Mouse (Mus musculus): ENCODE data around the gene Dio2. TPM values are rescaled to one million over a fixed set of nuclear protein-coding genes. Genes with fewer than 3 reads are reported as not detected.

Dio2 gene
- 5.5 and 7.2 TPM in 2 replicates for total RNA-seq (2017)

GRCm38 (mm10) chr12:90738388-90739223, at the start of gene Dio2:
Gene Dio2, minus strand, starts transcription at chr12:90738438.
- peak; percentile 71 for ATAC-seq (replicated peaks; ENCODE audit: low read depth, poor library complexity, severe bottlenecking)

- no peak for ATAC-seq (replicated peaks; ENCODE audit: low read depth, poor library complexity, severe bottlenecking)
Observed at GRCm38 (mm10) chr12:90781438-90781837, 43.2 kb upstream of the Dio2 start.

- no peak for ATAC-seq (replicated peaks; ENCODE audit: low read depth, poor library complexity, severe bottlenecking)
Observed at GRCm38 (mm10) chr12:90744752-90745151, 6.5 kb upstream of the Dio2 start.

- ATAC-seq (replicated peaks; ENCODE audit: low read depth, poor library complexity, severe bottlenecking) = no peak
Observed at GRCm38 (mm10) chr12:90743633-90744032, 5.4 kb upstream of the Dio2 start.

- peak; percentile 67 for ATAC-seq (replicated peaks; ENCODE audit: low read depth, poor library complexity, severe bottlenecking)
Observed at GRCm38 (mm10) chr12:90740468-90740867, 2.2 kb upstream of the Dio2 start.

- ATAC-seq (replicated peaks; ENCODE audit: low read depth, poor library complexity, severe bottlenecking) = peak; percentile 43
Observed at GRCm38 (mm10) chr12:90737932-90738331, 306 bp downstream of the Dio2 start.

- ATAC-seq (replicated peaks; ENCODE audit: low read depth, poor library complexity, severe bottlenecking) = peak; percentile 48
Observed at GRCm38 (mm10) chr12:90735447-90735846, 2.8 kb downstream of the Dio2 start.

GRCm38 (mm10) chr12:90734503-90734902, 3.7 kb downstream of the Dio2 start:
- no peak for ATAC-seq (replicated peaks; ENCODE audit: low read depth, poor library complexity, severe bottlenecking)

- no peak for ATAC-seq (replicated peaks; ENCODE audit: low read depth, poor library complexity, severe bottlenecking)
Observed at GRCm38 (mm10) chr12:90733721-90734120, 4.5 kb downstream of the Dio2 start.

- peak; percentile 93 for ATAC-seq (replicated peaks; ENCODE audit: low read depth, poor library complexity, severe bottlenecking)
Observed at GRCm38 (mm10) chr12:90729648-90730047, 8.6 kb downstream of the Dio2 start.

- ATAC-seq (replicated peaks; ENCODE audit: low read depth, poor library complexity, severe bottlenecking) = no peak
Observed at GRCm38 (mm10) chr12:90725107-90725506, 13.1 kb downstream of the Dio2 start.

- peak; percentile 56 for ATAC-seq (replicated peaks; ENCODE audit: low read depth, poor library complexity, severe bottlenecking)
Observed at GRCm38 (mm10) chr12:90724644-90725043, 13.6 kb downstream of the Dio2 start.

GRCm38 (mm10) chr12:90694135-90694534, 44.1 kb downstream of the Dio2 start:
- no peak for ATAC-seq (replicated peaks; ENCODE audit: low read depth, poor library complexity, severe bottlenecking)

Data from common myeloid progenitor, adult 5-6 weeks (primary cell).